Mouse (Mus musculus): Measurements from ENCODE around the gene Cd27.

DNA sequence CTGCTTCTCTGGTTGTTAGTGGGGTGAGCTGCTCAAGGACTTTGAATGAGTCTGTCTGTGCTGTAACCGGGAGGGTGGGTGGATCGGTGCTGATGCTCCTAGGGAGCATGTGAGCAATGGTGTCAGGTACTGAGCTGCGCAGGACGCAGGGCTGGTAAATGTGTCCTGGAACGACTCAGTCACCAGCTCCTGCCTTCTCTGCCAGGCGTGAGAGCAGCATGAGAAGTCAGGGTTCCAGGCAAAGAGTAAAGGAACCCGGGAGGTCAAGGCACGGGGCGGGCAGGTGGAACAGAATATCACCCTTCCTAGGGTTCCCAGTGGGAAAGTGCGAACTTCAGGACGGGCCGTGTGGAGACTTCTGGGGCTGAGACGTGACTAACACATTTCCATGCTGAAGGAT lies 29.3 kb upstream of the Cd27 start:
- no peak for TF ChIP-seq CTCF (IDR thresholded peaks at IDR 0.05 in 2 of 3, conservative IDR thresholded peaks at IDR 0.05 in 1 of 3; ENCODE audit: control insufficient read depth in 1 of 3, insufficient read depth in 1 of 3, low read depth in 2 of 3, low read length in 3 of 3, poor library complexity in 1 of 3, severe bottlenecking in 1 of 3)
- TF ChIP-seq GATA1 (IDR thresholded peaks at IDR 0.05; ENCODE audit: low read depth, low read length), result no peak
- no peak for TF ChIP-seq RAD21 (IDR thresholded peaks at IDR 0.05; ENCODE audit: low read depth, low read length)

All from MEL (cell line).